Mouse (Mus musculus): ENCODE results near the gene Gm7942.
"Not testable (repeated sequence)": the region's sequence is repeated elsewhere in the genome, so short reads cannot be mapped to it uniquely, and the experiment has no call there.

The Gm7942 gene

DNA sequence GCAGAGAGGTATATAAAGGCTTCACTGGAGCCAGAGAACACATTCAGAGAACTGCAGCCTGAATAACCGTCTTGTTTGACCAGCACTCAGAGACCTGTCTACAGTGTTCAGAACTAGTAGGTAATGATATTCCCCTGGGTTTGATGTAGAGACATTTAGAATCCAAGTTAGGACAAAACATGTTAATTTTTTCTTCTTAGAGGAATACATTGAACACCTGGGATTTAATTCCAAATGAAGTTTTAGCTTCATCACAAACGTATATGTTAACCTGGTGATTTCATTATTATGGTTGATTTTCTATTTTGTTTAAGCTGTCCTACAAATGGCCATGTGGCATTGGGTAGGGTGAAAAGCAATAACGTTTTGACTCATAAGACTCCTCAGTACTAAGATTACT, at the start of gene Gm7942:
Gene Gm7942 (plus strand): TSS at position 301 of the 400 bp plus-strand sequence.
- not testable (repeated sequence) for DNase-seq (ENCODE audit: low spot score in 2 of 2)
